In genomic region chr2:22775681-22776080, GRCm38 (mm10) we compare ENCODE assay signal across 18 mouse cellular contexts. TPM values are rescaled to one million over a fixed set of nuclear protein-coding genes. Genes with fewer than 3 reads are reported as not detected.
DNase-seq lines count a peak whose midpoint lies in the region; ATAC-seq and TF ChIP-seq lines count a peak whose summit lies in the region.
"Had no signal": no experiment of that assay in that cellular context is flagged by ENCODE, and none has a peak within 500 bp of the region (broad histone marks: within the 10 kb centered on the region; RNA-seq: fewer than 3 reads in every experiment).

No protein-coding gene starts in this region.

- peak overlapping the region; percentile 73; the same call in 1 of the 2 replicates for H3K4me2 ChIP-seq in heart, postnatal 0 days (ENCODE audit: low read depth, low read length)
- H3K4me2 ChIP-seq in embryonic facial prominence, embryonic 13.5 days: 0 out of 2 replicates have a peak overlapping the region, but pooled peaks have one; percentile 89
- peak overlapping the region; percentile 75 for H3K4me2 ChIP-seq in liver, postnatal 0 days (ENCODE audit: low read depth, low read length)
- H3K4me2 ChIP-seq: forebrain, embryonic 13.5 days had no signal

- H3K9ac ChIP-seq in heart, postnatal 0 days (replicated peaks; ENCODE audit: low read depth, low read length): no peak overlapping the region
- no peak overlapping the region for H3K9ac ChIP-seq in embryonic facial prominence, embryonic 13.5 days
- H3K9ac ChIP-seq in liver, postnatal 0 days (replicated peaks): peak overlapping the region; percentile 48
- H3K9ac ChIP-seq: forebrain, embryonic 13.5 days; limb, embryonic 13.5 days had no signal

- intact Hi-C loops in heart, postnatal 36 days (cut with DNase I): no loop called here

- no peaks in the 10 kb centered on the region for H3K9me3 ChIP-seq in heart, postnatal 0 days (replicated peaks; ENCODE audit: control insufficient read depth, low read length)
- no peaks in the 10 kb centered on the region for H3K9me3 ChIP-seq in G1E (replicated peaks)
- H3K9me3 ChIP-seq in embryonic facial prominence, embryonic 13.5 days: no peaks in the 10 kb centered on the region
- no peaks in the 10 kb centered on the region for H3K9me3 ChIP-seq in liver, postnatal 0 days (ENCODE audit: low read length)
- H3K9me3 ChIP-seq: forebrain, embryonic 13.5 days; limb, embryonic 13.5 days had no signal

- no peak for TF ChIP-seq EP300 in heart, postnatal 0 days (IDR thresholded peaks at IDR 0.05; ENCODE audit: low read depth)
- no peak for TF ChIP-seq EP300 in liver, postnatal 0 days (IDR thresholded peaks at IDR 0.05; ENCODE audit: low read depth)

- no peaks in the 10 kb centered on the region for H3K36me3 ChIP-seq in heart, postnatal 0 days (replicated peaks; ENCODE audit: control insufficient read depth, insufficient read depth, low read length)
- peaks cover 20% of the 10 kb centered on the region for H3K36me3 ChIP-seq in G1E (replicated peaks)
- no peaks in the 10 kb centered on the region for H3K36me3 ChIP-seq in embryonic facial prominence, embryonic 13.5 days
- H3K36me3 ChIP-seq in liver, postnatal 0 days (replicated peaks; ENCODE audit: insufficient read depth, low read length): no peaks in the 10 kb centered on the region
- H3K36me3 ChIP-seq: limb, embryonic 13.5 days had no signal

- DNase-seq in heart, postnatal 0 days (ENCODE audit: low spot score): no peak
- DNase-seq in heart, postnatal 36 days: no peak
- DNase-seq in G1E (ENCODE audit: low spot score): no peak
- DNase-seq in liver, postnatal 0 days: no peak
- no peak for DNase-seq in thymus, postnatal 0 days (ENCODE audit: low spot score)
- DNase-seq in right cerebral cortex, postnatal 14 days: no peak
- DNase-seq: adrenal gland, postnatal 36 days; cerebellum, postnatal 25 days; heart, postnatal 4 days; kidney, adult 9 months; lung, postnatal 36 days; midbrain, embryonic 14.5 days had no signal

- no peak overlapping the region for H3K27ac ChIP-seq in heart, postnatal 0 days (ENCODE audit: low read depth)
- no peak overlapping the region for H3K27ac ChIP-seq in embryonic facial prominence, embryonic 13.5 days
- peak overlapping the region; percentile 96; the same call in 1 of the 2 replicates for H3K27ac ChIP-seq in liver, postnatal 0 days (ENCODE audit: low read depth)
- H3K27ac ChIP-seq: forebrain, embryonic 13.5 days; left cerebral cortex, adult 2 months; limb, embryonic 13.5 days had no signal

- peak overlapping the region; percentile 51; the same call in 1 of the 2 replicates for H3K4me3 ChIP-seq in heart, postnatal 0 days (ENCODE audit: low read depth, low read length)
- H3K4me3 ChIP-seq in G1E (ENCODE audit: low read depth, low read length): peak overlapping the region; percentile 86
- no peak overlapping the region for H3K4me3 ChIP-seq in embryonic facial prominence, embryonic 13.5 days
- H3K4me3 ChIP-seq in liver, postnatal 0 days (ENCODE audit: low read depth, low read length): peak overlapping the region; percentile 47
- H3K4me3 ChIP-seq: forebrain, embryonic 13.5 days; limb, embryonic 13.5 days had no signal

- ATAC-seq in heart, postnatal 0 days (ENCODE audit: insufficient read depth, low read depth): no peak
- no peak for ATAC-seq in G1E (ENCODE audit: extremely low read depth, insufficient number of reproducible peaks, low FRiP score, poor library complexity, severe bottlenecking)
- ATAC-seq in embryonic facial prominence, embryonic 13.5 days (ENCODE audit: insufficient number of reproducible peaks, insufficient read depth, low FRiP score, low TSS enrichment, low read depth): no peak
- ATAC-seq in liver, postnatal 0 days: no peak
- ATAC-seq: activated CD4-positive, CD25-positive, alpha-beta regulatory T cell, adult 4 months; forebrain, embryonic 13.5 days; inflammation-experienced regulatory T-cells, adult 6 months had no signal

- TF ChIP-seq CTCF in heart, postnatal 0 days (IDR thresholded peaks at IDR 0.05; ENCODE audit: low read depth): no peak
- TF ChIP-seq CTCF in G1E (IDR thresholded peaks at IDR 0.05; ENCODE audit: low read depth, low read length): no peak
- TF ChIP-seq CTCF in liver, postnatal 0 days (IDR thresholded peaks at IDR 0.05; ENCODE audit: low read depth): no peak

- no peaks in the 10 kb centered on the region for H3K4me1 ChIP-seq in heart, postnatal 0 days (ENCODE audit: control insufficient read depth, insufficient read depth)
- peaks cover 64% of the 10 kb centered on the region for H3K4me1 ChIP-seq in G1E (ENCODE audit: insufficient read depth, low read depth, low read length)
- peaks cover 11% of the 10 kb centered on the region; the same call in 1 of the 2 replicates for H3K4me1 ChIP-seq in embryonic facial prominence, embryonic 13.5 days
- H3K4me1 ChIP-seq in liver, postnatal 0 days (ENCODE audit: insufficient read depth): peaks cover 2% of the 10 kb centered on the region; the same call in 1 of the 2 replicates

- 62% methylated on average over 3 of the region's 3 CpGs for WGBS in heart, postnatal 0 days
- WGBS in embryonic facial prominence, embryonic 13.5 days: 22% methylated on average over 3 of the region's 3 CpGs
- WGBS in liver, postnatal 0 days (ENCODE audit: insufficient replicate concordance): 40% methylated on average over 3 of the region's 3 CpGs

- H3K27me3 ChIP-seq in heart, postnatal 0 days (ENCODE audit: control insufficient read depth, insufficient read depth, low read length): no peaks in the 10 kb centered on the region
- H3K27me3 ChIP-seq in G1E (ENCODE audit: insufficient read depth, low read length): no peaks in the 10 kb centered on the region
- peaks cover 10% of the 10 kb centered on the region for H3K27me3 ChIP-seq in embryonic facial prominence, embryonic 13.5 days
- H3K27me3 ChIP-seq in liver, postnatal 0 days (ENCODE audit: insufficient read depth, low read length): no peaks in the 10 kb centered on the region

RNA-seq across cellular contexts. Expression of gene Apbb1ip, which starts 1.8 kb away (rescaled TPM):
- 0.12 and 5.3 TPM in 2 replicates for total RNA-seq in heart, postnatal 0 days (2014; rRNA removed; ENCODE audit: low replicate concordance)
- 1.4 and 1.6 TPM in 2 replicates for polyA plus RNA-seq in heart, postnatal 0 days (2015; fragmentation: Nextera tagmentation; extraction: Ambion mirVana)
- 1 to 10 TPM; 4.0 to 4.5 TPM for total RNA-seq in heart, postnatal 36 days (2021)
- total RNA-seq in G1E (2014; fragmentation: Nextera tagmentation) (87.0 and 108 TPM in 2 replicates), G1E (2017) (11.4 and 13.6 TPM in 2 replicates)
- polyA plus RNA-seq in G1E (2012): 78.2 and 83.9 TPM in 2 replicates
- polyA plus RNA-seq in embryonic facial prominence, embryonic 13.5 days (2015; fragmentation: Nextera tagmentation; extraction: Ambion mirVana): 2.9 and 4.5 TPM in 2 replicates
- 7.7 and 11.3 TPM in 2 replicates for polyA plus RNA-seq in liver, postnatal 0 days (2015; fragmentation: Nextera tagmentation; extraction: Ambion mirVana)
- polyA plus RNA-seq in thymus, postnatal 0 days (2015; fragmentation: Nextera tagmentation; extraction: Ambion mirVana): 51.9 and 63.0 TPM in 2 replicates
